Mouse (Mus musculus) ES-Bruce4 (cell line): ENCODE data around the gene Scrn1.

ENCODE experiments used
- CTCF ChIP-seq: IDR thresholded peaks from one replicate; pipeline ENCODE4 v1.8.1; 2011; ENCODE audit warnings: low read depth, low read length
- POLR2A ChIP-seq: IDR thresholded peaks from one replicate; pipeline ENCODE4 v1.8.1; 2011; ENCODE audit warnings: low read length; ENCODE audit not compliant: insufficient read depth

DNA sequence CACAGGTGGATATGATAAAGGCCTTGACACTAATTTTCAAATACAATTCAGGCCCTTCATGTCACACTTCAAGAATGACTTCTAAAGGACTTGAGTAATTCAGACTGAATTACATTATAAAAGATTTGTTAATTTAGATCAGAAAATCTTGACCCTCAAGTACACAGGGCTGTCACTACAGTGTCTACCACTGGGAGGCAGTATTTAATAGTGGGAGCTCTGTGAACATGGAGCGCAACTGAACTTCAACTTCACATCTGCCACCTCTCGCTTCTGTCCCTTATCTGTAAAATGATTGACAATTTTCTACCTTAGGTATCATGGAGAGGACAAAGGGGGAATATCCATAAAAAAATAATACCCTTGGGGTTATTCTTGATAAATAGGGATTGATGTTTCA is 19.9 kb upstream of the Scrn1 start:
- no peak for TF ChIP-seq CTCF
- TF ChIP-seq POLR2A: no peak
